Mouse (Mus musculus): ENCODE results near the gene Nudt14. TPM values are rescaled to one million over a fixed set of nuclear protein-coding genes. Genes with fewer than 3 reads are reported as not detected.

The Nudt14 gene
- polyA plus RNA-seq, 1 experiment from 2014 or later: 101 TPM

DNA sequence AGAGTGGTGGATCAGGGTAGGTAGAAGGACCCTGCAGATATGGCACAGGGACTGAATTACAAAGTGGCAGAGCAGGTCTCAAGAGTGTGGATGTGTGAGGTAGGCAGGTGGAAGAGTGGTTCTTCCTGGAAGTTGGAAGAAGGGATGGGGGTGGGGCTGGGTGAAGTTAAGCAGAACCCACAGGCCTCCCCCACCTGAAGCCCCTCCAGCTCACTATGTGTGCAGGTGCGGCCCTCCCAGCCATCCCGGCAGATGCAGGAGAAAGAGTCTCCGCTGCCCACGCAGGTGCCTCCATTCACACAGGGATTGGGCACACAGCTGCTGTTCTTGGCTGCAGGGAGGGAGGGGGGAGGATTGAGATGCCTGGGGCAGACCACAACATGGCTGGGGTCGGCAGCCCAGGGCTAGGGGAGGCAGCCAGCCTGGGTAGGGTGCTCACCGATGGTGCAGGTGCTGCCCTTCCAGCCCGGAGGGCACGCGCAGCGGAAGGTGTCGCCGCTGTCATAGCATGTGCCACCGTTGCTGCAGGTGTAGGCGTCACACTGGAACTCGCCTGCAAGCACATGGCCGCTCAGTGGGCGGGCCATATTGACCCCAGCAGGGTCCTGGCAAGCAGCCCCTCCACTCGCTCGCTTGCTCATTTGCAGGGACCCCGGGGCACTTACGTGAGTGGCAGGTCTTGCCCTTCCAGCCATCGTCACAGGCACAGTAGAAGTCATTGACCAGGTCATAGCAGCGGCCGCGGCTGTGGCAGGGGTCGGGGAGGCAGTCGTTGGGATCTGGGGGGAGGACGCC is 28.8 kb downstream of the Nudt14 start:
- H3K27ac ChIP-seq (ENCODE audit: low read length): no peak overlapping the region
- H3K4me1 ChIP-seq (ENCODE audit: insufficient read depth, low read depth, low read length): no peaks in the 10 kb centered on the region
- peaks cover 17% of the 10 kb centered on the region for H3K36me3 ChIP-seq (ENCODE audit: insufficient read depth, low read length)
- H3K27me3 ChIP-seq (replicated peaks; ENCODE audit: insufficient read depth, low read length): no peaks in the 10 kb centered on the region
- WGBS: 87% methylated on average over 28 of the region's 28 CpGs
- no peak overlapping the region for H3K9ac ChIP-seq (replicated peaks; ENCODE audit: low read depth)
- no peak for ATAC-seq
- H3K4me2 ChIP-seq (replicated peaks; ENCODE audit: low read depth, low read length): no peak overlapping the region
- no peak for DNase-seq (ENCODE audit: low spot score)
- H3K4me3 ChIP-seq (ENCODE audit: low read depth, low read length): no peak overlapping the region
- no peak for TF ChIP-seq EP300 (IDR thresholded peaks at IDR 0.05)
- no peak for TF ChIP-seq CTCF (IDR thresholded peaks at IDR 0.05)
- H3K9me3 ChIP-seq (ENCODE audit: low read length): no peaks in the 10 kb centered on the region

DNA sequence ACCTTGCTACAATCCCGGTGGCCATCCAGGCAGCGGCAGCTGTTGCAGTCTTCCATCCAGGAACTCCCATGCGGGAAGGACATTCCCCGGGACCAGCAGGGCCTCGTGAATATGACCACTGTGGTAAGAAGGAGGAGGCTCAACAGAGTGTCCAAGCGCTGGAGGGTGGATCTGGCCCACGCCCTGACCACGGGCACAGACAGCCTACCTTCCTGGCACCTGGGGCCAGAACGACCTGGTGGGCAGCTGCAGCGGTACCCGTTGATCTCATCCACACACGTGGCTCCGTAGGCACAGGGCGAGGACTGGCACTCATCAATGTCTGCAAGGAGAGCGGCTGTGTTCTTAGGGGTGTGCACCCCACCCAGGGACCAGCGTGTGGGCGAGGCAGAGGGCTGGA is 30.2 kb downstream of the Nudt14 start:
- Histone ChIP-seq H3K27me3 (replicated peaks; ENCODE audit: insufficient read depth, low read length) (no peaks in the 10 kb centered on the region), H3K4me1 (ENCODE audit: insufficient read depth, low read depth, low read length) (no peaks in the 10 kb centered on the region), H3K9ac (replicated peaks; ENCODE audit: low read depth) (no peak overlapping the region), H3K4me3 (ENCODE audit: low read depth, low read length) (no peak overlapping the region), H3K36me3 (ENCODE audit: insufficient read depth, low read length) (peaks cover 17% of the 10 kb centered on the region), H3K4me2 (replicated peaks; ENCODE audit: low read depth, low read length) (no peak overlapping the region), H3K9me3 (ENCODE audit: low read length) (no peaks in the 10 kb centered on the region), H3K27ac (ENCODE audit: low read length) (no peak overlapping the region)
- TF ChIP-seq EP300 (IDR thresholded peaks at IDR 0.05) (no peak), CTCF (IDR thresholded peaks at IDR 0.05) (no peak)
- DNase-seq (ENCODE audit: low spot score): no peak
- WGBS: 87% methylated on average over 17 of the region's 17 CpGs
- no peak for ATAC-seq

DNA sequence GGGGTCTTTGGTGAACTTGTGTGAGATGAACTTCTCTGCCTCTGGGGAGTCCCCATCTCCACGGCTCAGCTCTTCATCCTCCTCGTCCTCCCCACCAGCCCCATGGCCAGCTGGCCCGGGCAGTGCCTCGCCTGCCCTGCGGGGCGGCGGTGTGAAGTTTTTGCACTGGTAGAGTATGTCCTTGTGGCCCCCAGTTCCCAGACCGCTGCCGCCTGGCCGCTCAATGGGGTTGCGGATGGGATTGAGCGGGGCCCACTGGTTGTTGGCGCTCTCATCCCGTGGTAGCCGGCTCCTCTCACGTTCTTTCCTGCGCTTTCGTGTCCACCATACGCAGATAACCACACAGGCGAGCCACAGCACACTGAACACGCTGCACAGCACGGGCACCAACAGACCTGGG is 32.9 kb downstream of the Nudt14 start:
- no peak overlapping the region for H3K9ac ChIP-seq (replicated peaks; ENCODE audit: low read depth)
- WGBS: 91% methylated on average over 22 of the region's 22 CpGs
- DNase-seq (ENCODE audit: low spot score) (no peak), ATAC-seq (no peak)
- H3K4me3 ChIP-seq (ENCODE audit: low read depth, low read length): no peak overlapping the region
- no peak overlapping the region for H3K27ac ChIP-seq (ENCODE audit: low read length)
- H3K4me1 ChIP-seq (ENCODE audit: insufficient read depth, low read depth, low read length): no peaks in the 10 kb centered on the region
- H3K9me3 ChIP-seq (ENCODE audit: low read length): no peaks in the 10 kb centered on the region
- H3K4me2 ChIP-seq (replicated peaks; ENCODE audit: low read depth, low read length): no peak overlapping the region
- TF ChIP-seq CTCF (IDR thresholded peaks at IDR 0.05) (no peak), EP300 (IDR thresholded peaks at IDR 0.05) (no peak)
- no peaks in the 10 kb centered on the region for H3K27me3 ChIP-seq (replicated peaks; ENCODE audit: insufficient read depth, low read length)
- H3K36me3 ChIP-seq (ENCODE audit: insufficient read depth, low read length): peaks cover 17% of the 10 kb centered on the region

DNA sequence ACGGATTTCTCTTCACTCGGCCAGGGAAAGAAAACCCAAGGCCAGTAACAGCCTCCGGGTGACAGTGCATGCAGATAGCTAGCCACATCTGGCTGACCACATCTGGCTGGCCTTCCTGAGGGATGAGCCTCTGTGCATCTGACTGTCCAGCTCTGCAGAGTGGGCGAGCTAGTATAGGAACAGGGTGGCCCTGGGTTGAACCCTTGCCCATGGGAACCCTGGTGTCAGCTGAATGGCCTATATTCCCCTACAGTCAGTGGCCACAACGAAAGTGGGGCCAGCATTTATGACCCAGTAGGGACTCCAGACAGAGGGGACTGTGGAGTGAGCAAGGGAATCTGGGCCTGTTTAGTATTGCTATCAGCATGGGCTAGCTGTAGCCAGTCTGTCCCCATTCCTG is 36.9 kb downstream of the Nudt14 start:
- H3K4me1 ChIP-seq (ENCODE audit: insufficient read depth, low read depth, low read length): no peaks in the 10 kb centered on the region
- H3K27me3 ChIP-seq (replicated peaks; ENCODE audit: insufficient read depth, low read length): no peaks in the 10 kb centered on the region
- ATAC-seq (no peak), DNase-seq (ENCODE audit: low spot score) (no peak)
- H3K9me3 ChIP-seq (ENCODE audit: low read length): no peaks in the 10 kb centered on the region
- H3K4me2 ChIP-seq (replicated peaks; ENCODE audit: low read depth, low read length): no peak overlapping the region
- H3K9ac ChIP-seq (replicated peaks; ENCODE audit: low read depth): no peak overlapping the region
- TF ChIP-seq EP300 (IDR thresholded peaks at IDR 0.05): no peak
- no peak for TF ChIP-seq CTCF (IDR thresholded peaks at IDR 0.05)
- no peak overlapping the region for H3K27ac ChIP-seq (ENCODE audit: low read length)
- H3K36me3 ChIP-seq (ENCODE audit: insufficient read depth, low read length): peaks cover 3% of the 10 kb centered on the region; the same call in 1 of the 2 replicates
- no peak overlapping the region for H3K4me3 ChIP-seq (ENCODE audit: low read depth, low read length)
- WGBS: 87% methylated on average over 5 of the region's 5 CpGs

DNA sequence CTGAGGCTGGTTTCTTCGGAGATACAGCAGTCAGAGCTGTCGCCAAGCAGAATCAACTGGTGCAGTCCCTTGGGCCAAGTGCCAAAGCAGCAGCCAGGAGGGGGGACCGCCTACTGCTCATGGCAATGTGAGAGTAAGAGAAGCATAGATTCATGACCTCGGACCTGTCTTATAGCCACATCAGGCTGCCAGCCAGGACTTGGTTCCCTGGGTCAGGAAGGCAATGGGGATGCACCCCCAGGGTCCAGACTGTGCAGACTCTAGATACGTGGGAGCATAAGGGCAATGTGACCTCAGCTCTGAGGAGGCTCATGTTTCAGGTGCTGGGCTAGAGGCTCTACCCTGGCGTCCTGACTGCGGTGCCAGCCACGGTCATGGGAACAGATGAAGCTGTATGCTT is 38.0 kb downstream of the Nudt14 start:
- Histone ChIP-seq H3K4me3 (ENCODE audit: low read depth, low read length) (no peak overlapping the region), H3K36me3 (ENCODE audit: insufficient read depth, low read length) (peaks cover 3% of the 10 kb centered on the region; the same call in 1 of the 2 replicates), H3K9ac (replicated peaks; ENCODE audit: low read depth) (no peak overlapping the region), H3K4me2 (replicated peaks; ENCODE audit: low read depth, low read length) (no peak overlapping the region), H3K27ac (ENCODE audit: low read length) (no peak overlapping the region), H3K9me3 (ENCODE audit: low read length) (no peaks in the 10 kb centered on the region), H3K4me1 (ENCODE audit: insufficient read depth, low read depth, low read length) (no peaks in the 10 kb centered on the region), H3K27me3 (replicated peaks; ENCODE audit: insufficient read depth, low read length) (no peaks in the 10 kb centered on the region)
- WGBS: 50% methylated on average over 8 of the region's 8 CpGs
- ATAC-seq (no peak), DNase-seq (ENCODE audit: low spot score) (no peak)
- TF ChIP-seq EP300 (IDR thresholded peaks at IDR 0.05) (no peak), CTCF (IDR thresholded peaks at IDR 0.05) (no peak)

DNA sequence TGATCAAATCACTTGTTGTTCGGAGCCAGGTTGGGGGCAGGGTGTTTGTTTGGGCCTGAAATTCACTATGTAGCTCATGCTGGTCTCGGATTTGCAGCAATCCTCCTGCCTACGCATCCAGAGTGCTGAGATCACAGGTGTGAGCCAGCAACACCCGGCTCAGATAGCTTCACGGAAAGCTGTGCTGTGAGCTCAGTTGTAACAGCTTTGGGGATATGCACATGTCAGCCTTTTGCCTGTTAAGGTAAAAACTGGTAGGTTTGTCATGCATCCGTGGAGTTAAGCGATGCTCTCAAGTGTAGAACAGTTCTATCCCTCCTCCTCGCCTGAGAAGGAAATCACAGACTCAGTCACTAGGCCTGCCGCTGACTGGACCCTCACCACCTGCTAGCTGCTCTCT is 41.3 kb downstream of the Nudt14 start:
- Histone ChIP-seq H3K9me3 (ENCODE audit: low read length) (no peaks in the 10 kb centered on the region), H3K4me1 (ENCODE audit: insufficient read depth, low read depth, low read length) (no peaks in the 10 kb centered on the region; the same call in 1 of the 2 replicates), H3K27ac (ENCODE audit: low read length) (no peak overlapping the region), H3K4me2 (replicated peaks; ENCODE audit: low read depth, low read length) (no peak overlapping the region), H3K36me3 (ENCODE audit: insufficient read depth, low read length) (no peaks in the 10 kb centered on the region), H3K4me3 (ENCODE audit: low read depth, low read length) (no peak overlapping the region), H3K27me3 (replicated peaks; ENCODE audit: insufficient read depth, low read length) (no peaks in the 10 kb centered on the region), H3K9ac (replicated peaks; ENCODE audit: low read depth) (no peak overlapping the region)
- no peak for TF ChIP-seq CTCF (IDR thresholded peaks at IDR 0.05)
- no peak for TF ChIP-seq EP300 (IDR thresholded peaks at IDR 0.05)
- WGBS: 73% methylated on average over 9 of the region's 9 CpGs
- ATAC-seq (no peak), DNase-seq (ENCODE audit: low spot score) (no peak)
